Mouse (Mus musculus): Measurements from ENCODE around the gene Ubqln1. TPM values are rescaled to one million over a fixed set of nuclear protein-coding genes. Genes with fewer than 3 reads are reported as not detected.

Ubqln1 gene
- polyA plus RNA-seq, 1 experiment from 2014 or later, result 153 TPM

DNA sequence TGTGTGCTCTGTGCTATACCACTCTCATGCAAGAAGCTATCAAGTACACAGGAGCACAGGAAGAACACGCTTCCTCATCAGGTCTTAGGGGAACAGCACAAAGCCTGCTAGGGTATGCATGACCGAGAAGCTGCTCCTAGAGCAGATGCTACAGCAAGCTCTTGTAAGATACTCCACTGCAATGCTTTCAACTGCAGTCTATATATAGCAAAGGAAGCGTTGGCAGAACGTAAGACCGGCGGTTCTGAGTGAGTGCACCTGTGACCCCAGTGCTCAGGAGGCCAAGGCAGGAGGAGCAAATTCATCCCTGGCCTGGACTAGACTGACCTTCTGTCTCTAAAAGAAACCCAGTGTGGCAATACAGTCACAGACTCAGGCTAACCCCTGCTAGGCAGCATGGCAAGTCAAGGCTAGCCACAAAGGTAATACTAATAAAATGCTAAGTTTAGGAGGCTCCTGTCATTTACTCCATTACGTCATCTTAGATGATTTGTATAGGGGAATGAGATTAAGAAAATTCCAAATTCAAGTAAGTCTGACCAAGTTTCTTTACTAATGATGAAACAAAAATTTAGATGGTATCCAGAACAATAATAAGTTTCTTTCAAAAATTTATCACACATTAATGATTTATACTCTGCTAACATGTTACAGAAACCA is 17.3 kb downstream of the Ubqln1 start:
- H3K4me2 ChIP-seq (replicated peaks), result no peak overlapping the region
- WGBS, result 97% methylated on average over 7 of the region's 7 CpGs
- no peaks in the 10 kb centered on the region for H3K4me1 ChIP-seq
- no peak overlapping the region for H3K9ac ChIP-seq (replicated peaks)
- H3K27ac ChIP-seq (replicated peaks), result no peak overlapping the region
- no peak for ATAC-seq (replicated peaks)
- H3K9me3 ChIP-seq, result no peaks in the 10 kb centered on the region
- no peak overlapping the region for H3K4me3 ChIP-seq
- H3K36me3 ChIP-seq, result peaks cover 30% of the 10 kb centered on the region
- no peaks in the 10 kb centered on the region for H3K27me3 ChIP-seq

DNA sequence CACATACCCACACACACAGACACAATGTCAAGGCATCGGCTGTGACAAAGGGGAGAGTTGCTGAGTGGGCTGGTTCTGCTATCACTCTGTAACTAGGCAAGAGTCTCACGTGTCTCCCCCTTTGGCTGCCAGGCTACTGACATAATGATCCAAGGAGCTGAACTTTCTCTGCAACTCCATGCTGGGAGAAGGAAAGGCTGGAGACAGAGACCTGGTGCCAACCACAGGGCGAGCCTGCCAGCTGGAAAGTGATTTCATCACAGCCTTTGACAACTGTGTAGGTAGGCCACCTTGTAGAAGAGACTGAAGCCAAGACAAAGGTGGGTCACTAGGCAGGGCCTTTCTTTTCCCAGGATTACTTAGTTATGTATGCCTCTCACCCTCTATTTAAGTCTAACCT is 18.2 kb downstream of the Ubqln1 start:
- no peak overlapping the region for H3K9ac ChIP-seq (replicated peaks)
- H3K9me3 ChIP-seq, result no peaks in the 10 kb centered on the region
- H3K27me3 ChIP-seq, result no peaks in the 10 kb centered on the region
- peaks cover 32% of the 10 kb centered on the region for H3K36me3 ChIP-seq
- H3K27ac ChIP-seq (replicated peaks), result no peak overlapping the region
- no peak for ATAC-seq (replicated peaks)
- no peak overlapping the region for H3K4me2 ChIP-seq (replicated peaks)
- WGBS, result 79% methylated on average over 3 of the region's 3 CpGs
- H3K4me3 ChIP-seq, result no peak overlapping the region
- H3K4me1 ChIP-seq, result no peaks in the 10 kb centered on the region

DNA sequence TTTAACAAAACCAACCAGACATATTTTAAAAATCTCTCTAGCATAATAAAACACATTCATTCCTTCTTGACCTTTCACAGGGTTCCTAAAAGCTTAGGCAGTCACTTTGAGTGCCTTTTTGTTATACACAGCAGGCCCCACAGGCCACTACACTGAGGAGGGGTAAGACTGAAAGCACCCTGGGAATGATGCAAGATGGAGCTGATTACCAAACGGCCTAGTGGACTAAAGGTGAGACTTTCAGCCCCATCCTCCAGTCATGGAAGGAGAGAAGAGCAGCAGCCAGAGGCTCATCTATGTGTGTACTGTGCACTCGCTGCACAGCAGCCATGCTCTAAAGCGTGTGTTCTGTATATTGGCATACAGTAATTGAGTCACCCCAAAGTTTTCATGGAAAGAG is 20.5 kb downstream of the Ubqln1 start:
- peaks cover 53% of the 10 kb centered on the region for H3K36me3 ChIP-seq
- WGBS, result 81% methylated on average over 3 of the region's 3 CpGs

DNA sequence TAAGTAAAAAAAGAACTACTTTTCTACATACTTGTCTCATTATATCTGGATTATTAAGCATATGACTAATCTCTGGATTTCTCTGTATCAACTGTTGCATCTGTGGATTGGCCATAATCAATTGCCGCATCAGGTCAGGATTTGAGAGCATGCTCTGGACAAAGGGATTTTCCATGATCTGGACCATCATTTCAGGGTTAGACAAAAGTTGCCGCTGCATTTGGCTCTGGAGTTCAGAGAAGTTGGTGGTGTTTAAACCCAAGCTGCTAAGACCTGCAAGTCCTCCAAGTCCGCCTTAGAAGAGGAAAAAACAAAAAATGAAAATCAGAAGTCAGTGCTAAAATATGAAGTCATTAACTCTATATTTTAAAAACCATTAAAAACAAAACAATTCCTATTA is 22.2 kb downstream of the Ubqln1 start:
- Histone ChIP-seq H3K27ac (replicated peaks) (no peak overlapping the region), H3K36me3 (peaks cover 55% of the 10 kb centered on the region), H3K27me3 (no peaks in the 10 kb centered on the region), H3K4me1 (peaks cover 4% of the 10 kb centered on the region; the same call in 1 of the 2 replicates), H3K9ac (replicated peaks) (no peak overlapping the region), H3K9me3 (no peaks in the 10 kb centered on the region), H3K4me3 (no peak overlapping the region), H3K4me2 (replicated peaks) (no peak overlapping the region)
- no peak for ATAC-seq (replicated peaks)
- WGBS, result 94% methylated on average over 3 of the region's 3 CpGs

More for the DNA sequence above, 20.5 kb downstream of the Ubqln1 start:
- no peaks in the 10 kb centered on the region for H3K4me1 ChIP-seq
- H3K9ac ChIP-seq (replicated peaks), result no peak overlapping the region
- ATAC-seq (replicated peaks), result no peak
- no peak overlapping the region for H3K27ac ChIP-seq (replicated peaks)
- H3K27me3 ChIP-seq, result no peaks in the 10 kb centered on the region
- no peak overlapping the region for H3K4me3 ChIP-seq
- H3K9me3 ChIP-seq, result no peaks in the 10 kb centered on the region
- no peak overlapping the region for H3K4me2 ChIP-seq (replicated peaks)

DNA sequence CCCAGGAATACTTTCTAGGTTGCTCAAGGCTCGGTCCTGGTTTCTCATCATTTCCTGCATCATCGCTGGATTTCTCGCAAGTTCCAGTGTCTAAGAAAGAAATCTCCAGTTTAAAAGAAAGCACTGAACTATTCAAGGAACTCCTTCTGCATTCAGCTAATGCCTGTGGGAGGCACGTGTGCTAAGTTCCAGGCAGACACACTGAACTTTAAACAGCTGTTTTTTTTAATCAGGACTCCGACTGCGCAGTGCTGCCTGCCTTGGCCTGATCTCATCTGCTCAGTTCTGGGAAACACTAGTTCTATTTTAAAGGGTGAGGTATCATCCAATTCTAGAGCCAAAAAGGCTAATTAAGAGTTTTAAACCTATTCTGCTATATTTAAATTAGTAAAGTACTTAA is 23.3 kb downstream of the Ubqln1 start:
- peaks cover 44% of the 10 kb centered on the region for H3K36me3 ChIP-seq
- no peaks in the 10 kb centered on the region for H3K9me3 ChIP-seq
- H3K9ac ChIP-seq (replicated peaks), result no peak overlapping the region
- 93% methylated on average over 6 of the region's 6 CpGs for WGBS
- H3K4me1 ChIP-seq, result peaks cover 4% of the 10 kb centered on the region; the same call in 1 of the 2 replicates
- no peak overlapping the region for H3K4me3 ChIP-seq
- no peaks in the 10 kb centered on the region for H3K27me3 ChIP-seq
- no peak overlapping the region for H3K4me2 ChIP-seq (replicated peaks)
- H3K27ac ChIP-seq (replicated peaks), result no peak overlapping the region
- ATAC-seq (replicated peaks), result no peak

DNA sequence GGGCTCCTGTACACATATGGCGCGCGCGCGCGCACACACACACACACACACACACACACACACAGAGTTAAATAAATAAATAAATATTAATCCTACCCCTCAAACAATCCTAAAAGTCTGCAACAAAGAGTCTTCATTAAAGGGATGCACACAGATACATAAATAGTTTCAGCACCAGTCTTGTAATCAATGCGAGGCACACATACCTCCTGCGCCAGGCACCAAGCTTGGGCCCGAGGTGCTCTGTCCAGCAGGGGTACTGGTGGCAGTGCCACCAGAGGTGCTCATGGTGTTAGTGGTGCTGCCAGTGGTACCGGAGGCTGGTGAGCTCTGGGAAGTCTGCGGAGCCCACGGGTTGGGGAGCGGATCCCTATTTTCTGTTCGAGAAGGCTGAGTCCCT is 23.9 kb downstream of the Ubqln1 start:
- Histone ChIP-seq H3K27ac (replicated peaks) (no peak overlapping the region), H3K4me3 (no peak overlapping the region), H3K4me2 (replicated peaks) (no peak overlapping the region), H3K27me3 (no peaks in the 10 kb centered on the region), H3K36me3 (peaks cover 43% of the 10 kb centered on the region), H3K9ac (replicated peaks) (no peak overlapping the region), H3K9me3 (no peaks in the 10 kb centered on the region), H3K4me1 (peaks cover 4% of the 10 kb centered on the region; the same call in 1 of the 2 replicates)
- 99% methylated on average over 14 of the region's 14 CpGs for whole genome bisulfite sequencing
- ATAC-seq (replicated peaks), result no peak

DNA sequence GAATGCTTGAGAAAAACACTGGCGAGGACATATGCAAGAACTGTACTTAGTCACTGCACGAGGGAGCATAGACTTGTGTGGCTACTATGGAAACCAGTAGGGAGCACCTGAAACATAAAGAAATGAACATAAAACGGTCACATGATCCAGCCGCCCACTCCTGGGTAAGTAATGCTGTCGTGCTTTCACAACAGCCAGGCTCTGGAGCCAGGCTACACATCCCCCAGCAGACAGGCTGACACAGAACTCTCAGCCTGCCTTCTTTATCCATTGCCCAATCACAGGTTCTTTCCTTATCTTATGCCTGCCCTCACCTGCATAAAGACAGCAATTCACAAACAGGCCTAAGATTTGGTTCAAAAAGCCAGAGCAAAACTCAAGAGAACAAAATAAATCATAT is 26.0 kb downstream of the Ubqln1 start:
- H3K4me1 ChIP-seq, result peaks cover 4% of the 10 kb centered on the region; the same call in 1 of the 2 replicates
- peaks cover 28% of the 10 kb centered on the region for H3K36me3 ChIP-seq
- H3K27me3 ChIP-seq, result no peaks in the 10 kb centered on the region
- no peak overlapping the region for H3K4me3 ChIP-seq
- H3K27ac ChIP-seq (replicated peaks), result no peak overlapping the region
- no peak overlapping the region for H3K9ac ChIP-seq (replicated peaks)
- no peak overlapping the region for H3K4me2 ChIP-seq (replicated peaks)
- WGBS, result 78% methylated on average over 5 of the region's 5 CpGs
- H3K9me3 ChIP-seq, result no peaks in the 10 kb centered on the region
- no peak for ATAC-seq (replicated peaks)

DNA sequence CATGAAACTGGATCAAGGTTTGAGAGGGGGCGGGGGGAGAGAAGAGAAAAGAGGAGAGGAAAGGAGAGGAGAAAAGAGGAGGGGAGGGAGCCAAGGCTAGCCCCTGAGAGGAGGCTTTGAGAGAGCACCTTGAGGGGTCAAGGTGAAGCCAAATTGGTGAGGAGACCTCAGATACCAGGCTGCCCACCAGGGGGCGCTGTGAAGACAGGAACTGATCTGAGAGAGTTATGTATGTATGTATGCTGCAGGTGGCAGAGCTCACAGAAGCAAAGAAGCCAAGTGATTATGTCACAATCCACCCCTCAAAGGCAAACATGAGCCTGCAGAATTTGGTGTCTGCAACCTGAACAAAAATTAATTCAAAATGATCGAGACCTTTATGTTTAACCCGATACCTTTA is 27.0 kb downstream of the Ubqln1 start:
- ATAC-seq (replicated peaks), result peak; percentile 57; the same call in 1 of the 2 replicates
- peaks cover 4% of the 10 kb centered on the region; the same call in 1 of the 2 replicates for H3K4me1 ChIP-seq
- peaks cover 28% of the 10 kb centered on the region for H3K36me3 ChIP-seq
- no peak overlapping the region for H3K4me3 ChIP-seq
- H3K4me2 ChIP-seq (replicated peaks), result no peak overlapping the region
- no peak overlapping the region for H3K9ac ChIP-seq (replicated peaks)
- no peaks in the 10 kb centered on the region for H3K9me3 ChIP-seq
- H3K27me3 ChIP-seq, result no peaks in the 10 kb centered on the region
- no peak overlapping the region for H3K27ac ChIP-seq (replicated peaks)
- WGBS, result 63% methylated on average over 4 of the region's 4 CpGs

DNA sequence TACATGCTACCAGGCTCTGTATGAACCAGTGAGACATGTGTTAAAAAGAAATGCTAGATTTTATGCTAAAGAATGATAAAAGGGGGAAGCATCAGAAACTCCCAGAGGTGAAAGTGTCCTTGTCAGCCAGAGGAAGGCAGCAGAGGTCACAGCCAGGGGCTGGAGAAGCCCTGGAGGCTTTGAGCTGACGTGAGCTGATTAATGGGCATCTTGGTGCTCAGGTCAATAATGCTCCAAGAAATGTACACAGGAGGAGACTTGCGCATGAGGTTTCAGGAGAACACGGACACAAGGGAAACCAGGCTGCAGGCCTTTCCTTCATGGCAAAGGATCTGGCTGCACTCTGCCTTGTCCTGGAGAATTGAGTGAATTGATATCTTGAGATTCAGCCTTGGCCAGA is 27.7 kb downstream of the Ubqln1 start:
- peaks cover 32% of the 10 kb centered on the region for H3K36me3 ChIP-seq
- ATAC-seq (replicated peaks), result no peak
- no peak overlapping the region for H3K9ac ChIP-seq (replicated peaks)
- 90% methylated on average over 3 of the region's 3 CpGs for WGBS
- no peak overlapping the region for H3K4me3 ChIP-seq
- no peaks in the 10 kb centered on the region for H3K9me3 ChIP-seq
- no peak overlapping the region for H3K4me2 ChIP-seq (replicated peaks)
- H3K4me1 ChIP-seq, result peaks cover 4% of the 10 kb centered on the region; the same call in 1 of the 2 replicates
- H3K27ac ChIP-seq (replicated peaks), result no peak overlapping the region
- no peaks in the 10 kb centered on the region for H3K27me3 ChIP-seq

DNA sequence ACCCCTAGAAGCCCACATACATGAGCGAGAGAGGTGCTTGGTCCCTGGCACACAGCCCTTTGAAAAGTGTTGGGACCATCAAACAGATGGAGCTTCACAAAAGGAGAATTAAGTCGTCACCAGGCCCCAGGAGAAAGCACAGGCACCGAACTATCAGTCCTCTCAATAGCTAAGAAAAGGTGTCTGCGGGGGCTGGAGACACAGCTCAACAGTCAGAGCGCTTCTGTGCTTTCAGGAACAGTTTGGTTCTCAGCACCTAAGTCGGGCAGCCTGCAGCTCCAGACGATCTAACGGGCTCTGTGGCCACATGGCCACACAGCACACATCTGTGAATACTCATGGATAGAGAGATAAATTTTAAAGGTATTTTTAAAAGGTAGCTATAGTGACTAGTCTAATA is 29.2 kb downstream of the Ubqln1 start:
- 69% methylated on average over 8 of the region's 8 CpGs for WGBS

DNA sequence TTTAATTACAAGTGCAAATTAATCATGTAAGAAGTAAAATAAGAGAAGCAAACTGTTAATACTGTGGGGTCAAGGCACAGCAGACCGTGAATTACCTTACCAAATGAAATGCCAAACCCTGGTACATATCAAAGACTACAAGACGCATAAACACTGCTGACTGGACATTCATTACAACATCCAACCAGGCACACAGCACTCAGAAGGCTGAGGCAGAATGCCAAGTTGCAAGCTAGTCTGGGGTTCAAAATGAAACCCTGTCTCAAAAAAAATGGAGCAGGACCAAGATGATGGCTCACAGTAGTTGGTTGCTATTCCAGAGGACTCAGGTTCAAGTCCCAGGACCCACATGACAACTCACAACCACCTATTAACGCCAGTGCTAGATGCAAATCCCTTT is 31.3 kb downstream of the Ubqln1 start:
- Histone ChIP-seq H3K4me3 (no peak overlapping the region), H3K4me1 (peaks cover 4% of the 10 kb centered on the region; the same call in 1 of the 2 replicates), H3K9me3 (no peaks in the 10 kb centered on the region), H3K27me3 (no peaks in the 10 kb centered on the region), H3K9ac (replicated peaks) (no peak overlapping the region), H3K36me3 (peaks cover 23% of the 10 kb centered on the region), H3K27ac (replicated peaks) (no peak overlapping the region), H3K4me2 (replicated peaks) (no peak overlapping the region)
- no peak for ATAC-seq (replicated peaks)
- 78% methylated on average over 3 of the region's 3 CpGs for WGBS

More for the DNA sequence above, 29.2 kb downstream of the Ubqln1 start:
- Histone ChIP-seq H3K27ac (replicated peaks) (0 out of 2 replicates have a peak overlapping the region, but pooled peaks have one; percentile 37), H3K4me2 (replicated peaks) (no peak overlapping the region), H3K4me3 (no peak overlapping the region), H3K4me1 (peaks cover 4% of the 10 kb centered on the region; the same call in 1 of the 2 replicates), H3K36me3 (peaks cover 29% of the 10 kb centered on the region), H3K9me3 (no peaks in the 10 kb centered on the region), H3K9ac (replicated peaks) (no peak overlapping the region), H3K27me3 (no peaks in the 10 kb centered on the region)
- ATAC-seq (replicated peaks), result no peak

DNA sequence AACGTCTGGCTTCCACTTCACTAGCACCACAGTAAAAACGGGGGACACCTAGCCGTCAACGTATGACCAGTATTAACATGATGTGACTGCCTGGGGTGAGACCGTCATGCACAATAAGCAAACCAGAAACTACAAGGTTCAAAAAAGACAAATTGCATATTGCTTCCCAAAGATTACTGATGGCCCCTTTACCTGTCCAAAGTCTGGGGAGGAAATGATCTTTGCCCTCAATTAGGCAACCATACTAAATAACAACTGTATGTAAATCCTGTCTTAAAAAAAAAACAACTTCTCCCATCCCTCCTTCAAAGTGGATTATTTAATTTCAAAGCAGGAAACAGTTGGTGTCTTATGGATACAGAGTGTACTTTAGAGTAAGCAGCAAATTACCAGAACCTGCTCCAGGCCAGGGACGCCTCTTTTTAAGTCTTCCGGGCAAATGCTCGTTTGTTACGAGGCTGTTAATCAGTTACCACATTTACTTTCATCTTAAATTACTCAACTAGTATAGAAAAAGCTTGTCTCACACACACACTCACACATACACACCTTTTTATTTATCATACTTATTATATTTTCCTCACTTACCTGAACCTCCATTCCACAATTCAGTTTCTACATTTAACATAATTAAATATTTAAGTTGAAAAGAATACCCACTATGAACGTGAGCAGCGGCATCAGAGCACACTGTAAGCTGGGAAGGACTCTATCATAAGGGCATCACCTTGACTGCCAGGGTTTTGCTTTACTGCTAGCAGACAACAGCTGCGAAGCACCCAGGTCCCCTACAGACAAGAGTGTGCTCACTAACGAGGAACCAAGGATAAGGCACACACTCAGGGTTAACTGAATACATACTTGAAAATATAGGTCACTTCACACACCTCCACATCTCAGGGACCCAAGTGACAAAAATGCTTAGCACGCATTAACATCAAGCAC is 33.6 kb downstream of the Ubqln1 start:
- Histone ChIP-seq H3K27me3 (no peaks in the 10 kb centered on the region), H3K4me3 (no peak overlapping the region), H3K36me3 (peaks cover 35% of the 10 kb centered on the region), H3K4me1 (no peaks in the 10 kb centered on the region; the same call in 1 of the 2 replicates), H3K9ac (replicated peaks) (no peak overlapping the region), H3K27ac (replicated peaks) (no peak overlapping the region), H3K4me2 (replicated peaks) (no peak overlapping the region), H3K9me3 (no peaks in the 10 kb centered on the region)
- no peak for ATAC-seq (replicated peaks)
- WGBS, result 83% methylated on average over 14 of the region's 14 CpGs

All from forebrain, embryonic 15.5 days (tissue).